Mouse (Mus musculus) embryo, embryonic 10.5 days (tissue): ENCODE measurements around the gene Gfy.
"Not testable (repeated sequence)": the region's sequence is repeated elsewhere in the genome, so short reads cannot be mapped to it uniquely, and the experiment has no call there.

ENCODE experiments used
- DNase-seq: peaks from one replicate; pipeline ENCODE4 v3.0.0-alpha.2; 2015; ENCODE audit warnings: low spot score

The Gfy gene

DNA sequence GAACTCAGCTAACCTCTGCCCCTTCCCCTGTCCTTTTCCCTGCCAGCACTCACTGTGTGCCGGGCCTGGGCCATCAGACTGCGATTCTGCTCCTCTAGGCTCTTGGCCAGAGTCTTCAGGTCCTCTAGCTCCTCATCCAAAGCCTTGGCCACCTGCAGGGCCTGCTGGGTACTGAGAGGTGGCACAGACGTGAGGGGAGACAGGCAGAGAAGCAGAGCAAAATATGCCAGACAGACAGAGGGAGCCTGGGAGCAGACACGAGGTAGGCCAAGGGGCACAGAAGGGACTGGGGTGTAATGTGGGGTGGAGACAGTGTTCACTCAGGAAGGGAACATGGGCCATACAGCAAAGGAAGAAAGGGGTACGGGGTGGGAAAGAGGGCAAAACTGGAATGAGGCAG, 14.0 kb upstream of the Gfy start:
- no peak for DNase-seq

- DNase-seq: no peak
Measured at GRCm38 (mm10) chr7:45192585-45193310, 13.4 kb upstream of the Gfy start.

GRCm38 (mm10) chr7:45191803-45192363, 12.5 kb upstream of the Gfy start:
- peak; percentile 72 for DNase-seq

DNA sequence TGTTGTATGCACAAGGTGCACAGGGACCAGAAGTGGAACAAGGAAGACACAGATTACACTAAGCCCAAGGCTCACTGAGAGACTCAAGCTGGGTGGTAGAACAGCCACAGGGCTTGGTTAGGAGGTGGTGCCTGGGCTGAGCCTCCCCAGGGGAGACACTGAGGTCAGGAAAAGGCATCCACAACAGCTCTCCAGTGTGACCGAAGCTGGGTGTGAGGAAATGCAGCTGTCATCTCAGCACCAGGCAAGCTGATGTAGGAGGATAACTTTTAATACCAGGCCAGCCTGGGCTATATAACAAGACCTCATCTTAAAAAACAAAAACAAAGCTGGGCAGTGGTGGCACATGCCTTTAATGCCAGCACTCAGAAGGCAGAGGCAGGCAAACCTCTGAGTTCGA, 11.8 kb upstream of the Gfy start:
- no peak for DNase-seq

DNA sequence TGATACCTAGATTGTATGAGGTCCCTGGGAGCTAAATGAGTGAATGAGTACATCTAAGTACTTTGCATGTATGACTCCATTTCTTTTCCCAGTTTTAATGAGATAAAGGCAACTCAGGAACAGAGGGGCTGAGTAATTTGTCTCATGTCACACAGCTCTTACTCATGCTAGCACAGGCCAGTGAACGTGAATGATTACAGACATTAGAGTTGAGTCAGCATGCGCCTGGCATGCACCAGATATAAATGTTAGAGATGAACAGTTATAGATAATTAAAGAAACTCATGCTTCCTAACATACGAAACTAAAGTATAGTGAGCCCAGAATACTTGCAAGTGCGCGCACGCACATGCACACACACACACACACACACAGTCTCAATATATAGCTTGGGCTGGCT, 10.8 kb upstream of the Gfy start:
- no peak for DNase-seq

DNA sequence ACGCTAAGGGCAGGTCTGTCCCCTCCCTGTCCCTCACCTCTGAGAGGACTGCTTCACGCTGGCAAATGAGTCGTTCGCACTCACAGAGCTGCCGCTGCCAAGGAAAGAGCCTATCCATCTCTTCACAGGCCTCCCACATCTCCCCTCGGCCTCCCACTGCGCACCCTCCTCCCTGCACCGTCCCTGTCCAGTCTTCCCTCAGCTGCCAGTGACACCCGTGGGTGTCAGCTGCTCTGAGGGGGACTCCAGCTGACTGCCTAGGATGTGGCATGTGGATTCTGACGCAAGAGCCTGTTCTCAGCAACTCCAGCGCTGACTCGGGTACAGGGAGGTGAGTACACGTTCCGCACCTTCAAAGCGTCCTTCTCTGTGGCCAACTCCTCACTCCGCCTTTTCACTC, 10.2 kb upstream of the Gfy start:
- DNase-seq: no peak

DNA sequence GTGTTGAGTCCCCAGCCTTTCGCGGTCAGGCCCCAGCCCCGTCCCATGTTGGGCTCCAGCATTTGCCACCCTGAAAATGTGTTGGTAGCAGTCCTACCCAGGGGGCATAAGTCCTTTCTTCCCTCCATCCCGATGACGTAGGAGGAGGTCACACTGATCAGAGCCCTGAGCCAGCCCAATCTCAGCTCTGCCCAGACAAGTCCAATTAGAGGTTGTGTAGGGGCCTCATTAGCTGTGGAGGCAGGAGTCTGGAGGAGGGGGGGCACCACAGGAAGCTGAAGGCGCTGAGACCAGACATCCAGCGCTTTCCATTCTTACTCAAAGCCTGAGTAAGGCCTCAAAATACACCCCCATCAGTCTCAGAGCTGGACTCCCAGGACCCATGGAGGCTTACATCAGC, 6.6 kb upstream of the Gfy start:
- no peak for DNase-seq

DNA sequence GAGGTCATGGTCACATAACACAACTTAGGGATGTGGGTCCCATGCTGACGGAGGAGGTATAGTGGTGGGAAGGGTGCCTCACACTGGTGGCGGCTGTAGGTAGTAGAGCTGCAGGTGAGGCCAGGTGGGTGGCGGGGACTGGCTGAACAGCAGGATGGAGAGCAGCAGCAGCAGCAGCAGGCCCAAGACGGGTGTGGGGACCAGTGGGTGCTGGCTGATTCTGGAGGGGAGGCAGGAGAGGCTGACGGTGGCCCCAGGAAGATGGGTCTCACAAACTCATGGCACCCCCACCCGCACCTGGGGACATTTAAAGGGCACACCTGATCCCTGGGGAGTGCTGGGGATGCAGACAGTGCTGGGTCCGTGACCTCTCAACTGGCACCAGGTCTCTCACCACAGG, 4.3 kb upstream of the Gfy start:
- DNase-seq: no peak

- no peak for DNase-seq
Measured at GRCm38 (mm10) chr7:45182606-45183005, 3.2 kb upstream of the Gfy start.

GRCm38 (mm10) chr7:45182199-45182601, 2.8 kb upstream of the Gfy start:
- peak; percentile 95 for DNase-seq

GRCm38 (mm10) chr7:45181540-45181939, 2.2 kb upstream of the Gfy start:
- DNase-seq: no peak

DNA sequence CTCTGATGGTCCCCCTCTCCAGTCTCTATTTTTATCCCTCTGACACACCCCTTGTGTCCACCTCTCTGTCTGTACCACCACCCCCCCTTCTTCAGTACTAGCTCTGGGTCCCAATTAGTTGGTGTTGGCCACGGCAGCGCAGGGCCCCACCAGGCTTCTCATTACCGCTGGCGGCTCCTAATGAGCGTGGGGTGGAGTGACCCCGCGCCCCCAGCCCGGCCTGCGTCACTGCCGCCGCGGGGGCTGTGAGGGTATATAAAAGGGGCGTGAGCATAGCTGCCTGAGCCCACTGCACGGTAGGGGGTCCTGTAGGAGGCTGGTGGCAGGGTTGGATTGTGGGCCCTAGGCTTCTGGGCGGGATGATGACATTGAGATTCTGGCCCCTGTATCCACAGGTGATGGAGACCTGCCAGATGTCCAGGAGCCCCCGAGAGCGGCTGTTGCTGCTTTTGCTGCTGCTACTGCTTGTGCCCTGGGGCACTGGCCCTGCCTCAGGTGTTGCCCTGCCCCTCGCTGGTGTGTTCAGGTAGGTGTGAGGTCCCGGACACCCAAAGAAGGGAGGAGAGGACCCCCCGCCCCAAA, 1.6 kb upstream of the Gfy start, which contains the start of gene Pth2:
TSS of gene Pth2 (plus strand) at position 100 of the 582 bp plus-strand sequence.
- no peak for DNase-seq

GRCm38 (mm10) chr7:45178550-45178949, 819 bp downstream of the Gfy start:
- DNase-seq: no peak

- no peak for DNase-seq
Measured at GRCm38 (mm10) chr7:45176356-45176755, 3.0 kb downstream of the Gfy start.

DNA sequence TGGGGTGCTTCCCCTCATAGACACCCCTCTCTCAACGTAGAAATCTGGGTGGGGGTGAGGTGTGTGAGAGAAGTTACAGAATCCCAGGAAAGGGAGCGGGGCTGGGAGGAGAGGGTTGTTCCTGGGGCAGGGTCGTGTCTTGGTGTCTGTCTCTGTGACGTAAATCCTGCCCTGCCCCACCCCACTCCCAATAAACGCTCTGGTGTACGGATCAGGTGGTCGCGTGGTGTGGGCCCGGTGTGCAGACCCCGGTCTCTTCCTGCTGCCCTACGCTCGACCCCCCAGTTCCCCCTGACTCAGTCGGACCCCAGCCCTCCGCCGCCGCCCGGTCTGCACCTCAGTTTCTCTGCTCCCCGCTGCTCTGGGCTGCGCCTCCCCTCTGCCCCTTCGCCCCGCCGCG, 3.4 kb downstream of the Gfy start:
- no peak for DNase-seq

- DNase-seq: peak; percentile 42
Measured at GRCm38 (mm10) chr7:45175398-45175797, 4.0 kb downstream of the Gfy start.

GRCm38 (mm10) chr7:45174567-45175280, 4.6 kb downstream of the Gfy start:
- DNase-seq: peak; percentile 36

- DNase-seq: not testable (repeated sequence)
Measured at GRCm38 (mm10) chr7:45173772-45174171, 5.6 kb downstream of the Gfy start.

DNA sequence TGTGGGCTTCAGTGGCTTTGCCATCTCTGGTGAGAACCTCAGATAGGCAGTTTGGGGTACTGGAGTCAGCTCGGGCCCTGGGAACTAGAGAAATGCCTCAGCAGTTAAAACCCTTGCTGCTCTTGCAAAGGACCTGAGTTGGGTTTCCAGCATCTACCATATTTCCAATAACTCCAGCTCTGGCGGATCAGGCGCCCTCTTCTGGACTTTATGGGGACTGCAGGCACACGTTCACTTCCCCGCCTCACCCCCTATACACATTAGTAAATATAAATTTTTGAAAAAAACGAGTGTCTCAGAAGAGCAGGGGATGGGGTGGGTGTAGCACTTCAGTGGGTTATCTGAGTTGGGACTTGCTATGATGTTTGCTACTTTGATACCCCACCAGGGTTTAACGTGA, 6.4 kb downstream of the Gfy start:
- DNase-seq: no peak

DNA sequence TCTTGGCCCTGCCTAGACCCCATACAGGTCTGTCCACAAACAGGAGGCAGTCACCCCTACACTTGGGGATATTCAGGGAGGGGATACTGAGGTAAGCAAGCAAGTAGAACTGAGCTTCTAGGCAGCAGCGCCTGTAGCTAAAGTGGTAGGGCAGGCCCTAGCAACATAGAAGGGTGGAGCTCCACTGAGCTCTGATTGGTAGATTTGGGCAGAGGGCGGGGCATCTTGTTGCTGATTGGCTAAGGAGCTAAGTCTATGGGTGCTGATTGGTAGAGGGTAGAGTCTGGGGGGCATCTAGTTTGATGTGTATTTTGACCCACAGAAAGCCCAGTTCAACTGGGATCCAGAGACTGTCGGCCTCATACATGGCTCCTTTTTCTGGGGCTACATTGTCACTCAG, 9.9 kb downstream of the Gfy start:
- no peak for DNase-seq

- DNase-seq: no peak
Measured at GRCm38 (mm10) chr7:45168656-45169055, 10.7 kb downstream of the Gfy start.

DNA sequence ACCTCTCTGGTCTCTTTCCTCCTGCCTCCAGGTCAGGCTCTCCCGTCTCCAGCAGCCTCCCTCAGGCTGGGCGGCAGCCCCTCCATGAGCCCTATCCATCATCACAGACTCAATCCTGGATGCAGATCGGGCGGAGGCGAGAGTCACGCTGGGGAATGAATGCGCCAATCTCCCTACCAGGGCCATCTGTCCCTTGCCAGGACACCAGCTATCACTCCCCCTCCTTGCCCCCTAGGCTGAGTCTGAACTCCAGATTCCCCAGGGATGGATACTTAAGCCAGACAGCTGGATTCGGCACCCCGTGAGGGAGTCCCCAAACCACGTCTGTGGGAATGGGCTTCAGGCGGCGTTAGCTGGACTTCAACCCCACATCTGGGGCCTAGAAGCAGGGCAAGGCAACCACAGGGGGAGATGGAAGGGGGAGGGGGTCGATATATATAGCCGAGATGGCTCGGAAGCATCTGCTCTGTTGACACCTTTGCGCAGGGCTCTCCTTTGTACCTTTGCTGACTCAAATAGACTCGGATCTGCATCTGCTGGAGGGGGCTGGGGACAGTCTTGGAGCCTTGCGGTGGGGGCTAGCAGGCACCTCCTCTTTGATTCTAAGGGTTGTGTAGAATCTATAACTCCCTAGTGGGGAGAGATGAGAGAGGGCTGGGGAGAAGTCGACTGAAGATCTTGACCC, 11.5 kb downstream of the Gfy start:
- DNase-seq: no peak
